Mouse (Mus musculus) lung, postnatal 4 days (tissue): ENCODE results near the gene Zfp988.
A peak's percentile ranks its signal among the peaks of the same experiment; 100 is the strongest.
"Not testable (repeated sequence)": the region's sequence is repeated elsewhere in the genome, so short reads cannot be mapped to it uniquely, and the experiment has no call there.

ENCODE experiments used
- DNase-seq, 2 experiments: peaks; one replicate each; pipeline ENCODE4 v3.0.0; 2021

The Zfp988 gene

DNA sequence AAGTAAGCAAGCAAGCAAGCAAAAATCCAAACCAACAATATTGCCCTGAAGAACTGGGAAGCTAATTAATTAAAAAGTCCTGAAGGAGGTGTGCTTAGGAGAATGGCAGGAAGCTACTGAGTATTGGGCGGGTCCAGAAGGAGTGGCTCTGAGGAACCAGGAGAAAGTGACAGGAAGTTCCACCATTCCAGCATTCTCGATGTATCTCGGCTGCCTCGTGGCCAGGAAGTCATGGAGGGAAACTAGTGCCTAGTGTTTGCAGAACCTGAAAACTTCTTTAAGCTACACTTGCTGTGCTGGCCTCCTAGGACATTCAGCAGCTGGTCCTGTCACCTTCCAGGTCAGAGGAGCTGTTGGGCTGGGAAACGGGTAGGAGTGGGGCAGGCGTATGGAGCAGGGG, at the start of gene Zfp988:
Zfp988 (plus strand) TSS at position 239 of the 400 bp plus-strand sequence.
- not testable (repeated sequence) for DNase-seq

DNA sequence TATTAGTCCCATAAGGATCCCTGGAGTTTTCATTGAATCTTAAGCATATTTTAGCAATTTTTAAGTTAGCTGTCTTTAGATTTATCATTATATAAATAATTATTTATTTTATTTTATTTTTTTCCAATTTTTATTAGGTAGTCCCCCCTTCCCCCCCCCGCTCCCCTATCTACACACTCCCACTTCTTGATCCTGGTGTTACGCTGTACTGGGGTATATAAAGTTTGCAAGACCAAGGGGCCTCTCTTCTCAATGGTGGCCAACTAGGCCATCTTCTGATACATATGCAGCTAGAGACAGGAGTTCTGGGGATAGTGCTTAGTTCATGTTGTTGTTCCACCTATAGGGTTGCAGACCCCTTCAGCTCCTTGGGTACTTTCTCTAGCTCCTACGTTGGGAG, 42.8 kb upstream of the Zfp988 start:
- DNase-seq = not testable (repeated sequence)

DNA sequence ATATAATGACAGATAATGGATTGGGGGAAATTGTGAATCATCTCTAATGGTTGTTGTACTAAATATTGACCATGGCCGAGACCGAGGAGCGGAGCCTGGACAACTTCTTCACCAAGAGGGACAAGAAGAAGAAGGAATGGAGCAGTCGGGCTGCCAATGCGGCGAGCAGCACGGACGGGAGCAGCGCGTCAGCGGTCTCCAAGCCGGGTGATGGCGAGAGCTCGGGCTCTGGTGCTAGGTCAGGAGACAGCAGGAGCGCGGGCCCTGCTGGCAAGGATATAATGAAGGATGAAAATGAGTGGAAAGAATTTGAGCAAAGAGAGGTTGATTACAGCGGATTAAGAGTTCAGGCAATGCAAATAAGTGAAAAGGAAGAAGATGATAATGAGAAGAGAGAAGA, 38.2 kb upstream of the Zfp988 start:
- peak in 1 of 2 experiments; percentile 18 for DNase-seq

DNA sequence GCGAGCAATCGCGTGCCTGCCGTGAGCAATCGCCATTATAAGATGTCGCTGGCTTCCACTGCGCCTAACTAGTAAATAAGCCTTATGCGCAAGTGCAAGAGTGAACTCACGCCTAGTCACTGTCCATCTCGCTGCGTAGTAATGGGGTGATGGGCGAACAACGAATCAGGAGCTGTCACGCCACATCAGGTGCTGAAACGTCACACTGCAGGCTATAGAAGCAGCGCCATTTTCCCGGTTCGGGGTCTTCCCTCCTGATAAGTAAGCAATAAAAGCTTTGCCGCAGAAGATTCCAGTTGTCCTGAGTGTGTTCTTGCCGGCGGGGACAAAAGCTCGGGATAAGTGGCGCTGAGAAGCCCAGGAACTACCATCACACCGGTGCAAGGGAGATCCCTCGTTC, 36.7 kb upstream of the Zfp988 start:
- DNase-seq = peak in 1 of 2 experiments; percentile 28

DNA sequence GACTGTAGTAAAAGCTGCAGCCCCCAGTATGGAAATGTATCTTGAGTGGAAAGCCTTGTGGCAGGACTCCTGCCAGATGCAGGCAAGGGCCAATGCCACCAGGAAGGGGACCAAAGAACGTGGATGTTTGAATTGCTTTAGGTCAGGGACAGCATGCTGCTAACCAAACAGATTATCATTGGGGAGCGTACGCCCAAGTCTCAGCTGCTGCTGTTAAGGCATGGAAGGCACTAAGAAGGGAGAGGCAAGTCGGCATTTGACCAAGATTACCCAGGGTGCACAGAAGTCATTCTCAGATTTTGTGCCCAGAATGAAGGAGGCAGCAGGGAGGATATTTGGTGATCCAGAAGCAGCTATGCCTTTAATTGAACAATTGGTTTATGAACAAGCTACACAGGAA, 35.4 kb upstream of the Zfp988 start:
- peak in 1 of 2 experiments; percentile 22 for DNase-seq

DNA sequence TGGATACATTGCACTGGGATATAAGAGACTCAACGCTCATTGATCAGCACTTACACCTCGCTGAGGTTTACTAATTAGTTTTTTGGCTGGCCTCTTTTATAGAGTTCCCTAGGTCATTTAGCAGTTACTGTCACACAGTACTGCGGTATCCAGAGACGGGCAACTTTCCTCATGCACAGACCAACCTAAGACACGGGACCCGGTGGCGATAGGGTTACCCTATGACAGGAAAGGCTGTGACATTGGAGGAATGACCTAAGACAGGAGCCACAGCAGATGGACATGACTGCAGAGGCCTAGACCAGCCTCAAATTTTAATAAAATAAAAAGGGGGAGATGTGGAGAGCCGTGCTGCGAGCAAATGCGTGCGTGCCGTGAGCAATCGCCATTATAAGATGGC, 33.9 kb upstream of the Zfp988 start:
- DNase-seq = not testable (repeated sequence)

DNA sequence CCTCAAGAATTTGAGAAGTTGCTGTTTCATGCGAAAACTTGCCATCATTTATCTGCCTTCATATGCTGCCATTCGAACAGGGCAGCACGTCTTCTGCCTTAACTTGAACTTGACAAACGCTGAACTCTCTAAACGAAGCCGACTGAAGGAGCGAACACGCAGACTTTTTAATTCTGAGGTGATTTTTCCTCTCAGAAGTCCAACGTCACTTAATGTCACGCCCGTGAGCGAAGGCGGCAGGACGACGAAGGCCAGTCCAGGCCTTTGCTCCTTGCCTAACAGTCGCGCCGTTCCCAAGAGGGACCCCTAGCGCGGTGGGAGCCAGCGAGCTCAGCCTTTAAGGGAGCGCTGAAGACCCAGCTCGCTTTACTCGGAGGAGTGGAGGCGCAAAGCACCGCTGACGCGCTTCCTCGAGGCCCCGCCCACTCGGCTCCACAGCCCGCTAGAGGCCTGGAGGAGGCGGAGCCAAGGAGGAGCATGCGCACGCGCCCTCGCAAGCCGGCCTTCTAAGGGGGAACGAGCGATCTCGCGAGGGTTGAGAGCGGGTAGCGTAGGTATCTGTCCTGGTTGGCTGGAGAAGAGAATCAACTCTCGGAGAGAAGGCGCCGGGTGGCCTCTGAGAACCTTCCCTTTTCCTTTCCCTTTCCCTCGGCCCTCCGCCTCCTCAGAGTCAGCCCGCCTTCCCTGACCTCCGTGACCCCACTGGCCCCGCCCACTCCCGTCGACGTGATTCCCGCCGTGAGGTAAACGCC, 30.3 kb upstream of the Zfp988 start:
- peak in 1 of 2 experiments; percentile 43 for DNase-seq

DNA sequence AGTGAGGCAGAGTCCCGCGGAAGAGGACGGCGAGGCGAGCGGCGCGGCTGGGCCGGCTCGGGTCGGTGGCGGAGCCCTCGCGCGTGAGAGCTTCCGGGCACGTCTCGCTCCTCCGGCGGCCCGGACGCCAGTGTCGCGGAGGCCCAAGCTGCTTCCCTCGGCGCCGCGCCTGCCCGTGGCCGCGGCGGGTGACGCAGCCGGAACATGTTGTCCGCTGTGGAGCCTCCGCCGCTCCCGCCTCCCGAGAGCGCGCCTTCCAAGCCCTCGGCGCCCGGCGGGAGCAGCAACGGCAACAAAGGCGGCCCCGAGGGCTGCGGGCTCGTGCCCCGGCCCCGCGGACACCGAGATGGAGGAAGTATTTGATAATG, 29.7 kb upstream of the Zfp988 start:
- peak in 1 of 2 experiments; percentile 23 for DNase-seq

DNA sequence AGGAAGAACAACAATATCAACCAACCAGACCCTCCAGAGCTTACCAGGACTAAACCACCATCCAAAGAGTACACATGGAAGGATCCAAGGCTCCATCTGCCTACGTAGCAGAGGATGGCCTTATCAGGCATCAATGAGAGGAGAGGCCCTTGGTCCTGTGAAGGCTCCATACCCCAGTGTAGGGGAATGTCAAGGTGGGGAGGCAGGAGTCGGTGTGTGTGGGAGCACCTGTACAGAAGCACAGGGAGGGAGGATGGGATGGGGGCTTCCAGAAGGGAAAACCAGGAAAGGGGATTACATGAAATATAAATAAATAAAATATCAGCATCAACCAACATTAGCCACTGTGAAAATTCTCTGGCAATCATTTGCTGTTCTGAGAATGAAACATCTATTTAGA, 25.1 kb upstream of the Zfp988 start:
- peak in 1 of 2 experiments; percentile 32 for DNase-seq

DNA sequence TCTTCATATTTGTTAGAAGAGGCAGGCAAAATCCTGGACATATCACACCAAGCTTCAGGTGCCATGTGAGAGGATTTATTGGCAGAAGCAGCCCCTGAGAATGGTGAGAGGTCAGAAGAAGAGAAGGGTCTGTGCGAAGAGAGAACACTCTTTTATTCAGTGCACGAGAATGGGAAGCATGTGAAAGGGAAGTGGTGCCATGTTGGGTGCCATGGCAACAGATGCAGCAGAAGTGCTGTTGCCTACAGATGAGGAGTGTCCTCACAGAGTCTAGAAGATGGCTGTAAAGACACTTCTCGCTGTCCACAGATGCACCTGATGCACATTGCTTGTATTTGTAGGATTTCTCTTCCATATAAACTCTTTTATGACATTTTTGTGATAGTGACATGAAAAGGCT, 6.9 kb upstream of the Zfp988 start:
- DNase-seq = not testable (repeated sequence)

DNA sequence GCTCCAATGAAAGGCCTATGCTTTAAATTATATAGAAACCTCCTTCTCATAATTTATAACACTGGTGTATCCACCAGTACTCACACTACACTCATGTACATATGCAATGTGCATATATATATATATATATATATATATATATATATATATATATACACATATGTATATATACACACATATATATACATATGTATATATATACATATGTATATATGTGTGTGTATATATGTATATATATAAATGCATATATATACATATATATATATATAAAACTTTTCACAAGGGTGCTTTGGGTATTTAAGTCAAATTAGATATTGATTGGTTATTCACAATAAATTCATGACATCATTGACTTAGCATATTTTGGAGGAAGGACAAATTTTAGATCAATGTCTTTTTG, 3.1 kb upstream of the Zfp988 start:
- DNase-seq = not testable (repeated sequence)

DNA sequence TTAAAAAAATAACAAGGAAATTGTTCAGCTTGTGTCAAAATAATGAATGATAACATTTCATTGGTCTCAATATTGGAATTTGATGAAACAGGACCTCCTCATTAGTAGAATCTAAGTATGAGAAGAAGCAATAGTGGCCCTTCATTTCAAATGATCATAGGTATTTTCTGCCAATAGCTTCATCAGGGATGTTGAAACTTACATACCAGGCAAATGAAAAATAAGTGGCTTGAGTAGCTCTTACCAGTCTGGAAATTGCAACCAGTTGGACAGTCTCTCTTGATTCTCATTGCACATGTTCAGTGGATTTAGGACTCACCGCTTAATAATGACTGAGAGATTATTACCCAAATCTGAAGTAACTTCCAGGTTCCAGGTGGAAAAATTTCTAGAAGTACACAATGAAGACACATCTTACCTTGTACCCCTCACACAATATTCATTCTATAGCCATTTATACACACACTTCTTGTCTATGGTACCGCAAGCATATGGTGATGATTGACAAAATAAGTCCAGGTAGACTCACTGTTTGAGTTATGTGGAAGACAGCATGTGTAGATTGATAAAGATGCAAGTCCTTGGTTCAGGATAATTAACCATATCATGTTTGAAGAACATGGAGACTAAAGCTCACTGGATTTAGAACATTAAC, 29.7 kb downstream of the Zfp988 start:
- DNase-seq = not testable (repeated sequence)

DNA sequence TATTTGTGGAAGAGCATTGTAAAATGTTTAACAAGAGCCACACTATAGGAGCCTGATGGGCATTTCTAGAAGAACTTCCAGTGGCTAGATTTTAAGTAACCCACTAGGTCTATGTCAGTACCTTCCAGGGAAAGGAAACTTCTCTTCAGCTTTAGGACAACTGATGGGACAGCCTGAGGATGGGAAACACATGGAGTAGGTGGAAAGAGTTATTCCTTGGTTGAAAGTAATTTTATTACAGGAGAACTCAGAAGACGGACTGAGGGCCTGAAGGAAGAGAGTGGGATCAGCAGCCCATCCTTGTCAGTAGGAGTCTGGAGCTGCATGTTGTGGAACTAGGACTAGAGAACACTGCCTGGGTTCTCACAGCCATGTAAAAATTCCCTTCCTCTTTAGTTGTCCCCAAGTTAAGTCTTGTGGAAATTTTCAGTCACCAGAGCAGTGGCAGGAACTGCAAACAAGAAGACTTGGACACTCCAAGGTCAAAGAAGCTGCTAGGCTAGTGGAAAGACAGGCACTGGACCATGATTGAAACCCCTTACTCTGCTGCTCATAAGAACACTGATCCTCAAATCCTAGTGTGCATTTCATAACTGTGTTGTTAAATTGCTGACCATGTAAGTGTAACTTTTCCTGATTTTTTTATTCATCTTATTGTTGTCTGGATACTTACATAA, 30.4 kb downstream of the Zfp988 start:
- DNase-seq = peak in 1 of 2 experiments; percentile 16

DNA sequence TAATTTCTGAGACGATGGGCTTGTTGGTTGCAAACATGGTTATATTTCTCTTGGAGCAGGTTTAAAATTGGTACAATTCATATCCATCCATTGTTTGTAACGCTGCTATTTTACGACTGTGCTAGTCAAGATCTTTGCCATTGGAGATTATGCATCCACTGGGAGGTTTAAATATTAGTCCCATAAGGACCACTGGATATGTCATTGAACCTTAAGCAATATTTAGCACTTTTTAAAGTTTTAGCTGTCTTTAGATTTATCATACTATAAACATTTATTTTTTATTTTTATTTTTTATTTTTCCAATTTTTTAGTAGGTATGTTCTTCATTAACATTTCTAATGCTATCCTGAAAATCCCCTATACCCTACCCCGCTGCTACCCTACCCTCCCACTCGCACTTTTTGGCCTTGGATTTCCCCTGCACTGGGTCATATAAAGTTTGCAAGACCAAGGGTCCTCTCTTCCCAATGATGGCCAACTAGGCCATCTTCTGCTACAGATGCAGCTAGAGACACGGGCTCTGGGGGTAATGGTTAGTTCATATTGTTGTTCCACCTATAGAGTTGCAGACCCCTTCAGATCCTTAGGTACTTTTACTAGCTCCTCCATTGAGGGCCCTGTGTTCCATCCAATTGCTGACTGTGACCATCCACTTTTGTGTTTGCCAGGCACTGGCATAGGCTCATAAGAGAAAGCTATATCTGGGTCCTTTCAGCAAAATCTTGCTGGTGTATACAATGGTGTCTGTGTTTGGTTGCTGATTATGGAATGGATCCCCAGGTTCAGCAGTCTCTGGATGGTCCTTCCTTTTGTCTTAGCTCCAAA, 31.1 kb downstream of the Zfp988 start:
- peak; percentile 35 to 40 for DNase-seq

DNA sequence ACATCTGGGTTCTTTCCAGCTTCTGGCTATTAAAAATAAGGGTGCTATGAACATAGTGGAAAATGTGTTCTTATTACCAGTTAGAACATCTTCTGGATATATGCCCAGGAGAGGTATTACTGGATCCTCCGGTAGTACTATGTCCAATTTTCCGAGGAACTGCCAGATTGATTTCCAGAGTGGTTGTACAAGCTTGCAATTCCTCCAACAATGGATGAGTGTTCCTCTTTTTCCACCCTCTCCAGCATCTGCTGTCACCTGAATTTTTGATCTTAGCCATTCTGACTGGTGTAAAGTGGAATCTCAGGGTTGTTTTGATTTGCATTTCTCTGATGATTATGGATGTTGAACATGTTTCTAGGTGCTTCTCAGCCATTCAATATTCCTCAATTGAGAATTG, 32.0 kb downstream of the Zfp988 start:
- peak in 1 of 2 experiments; percentile 13 for DNase-seq

DNA sequence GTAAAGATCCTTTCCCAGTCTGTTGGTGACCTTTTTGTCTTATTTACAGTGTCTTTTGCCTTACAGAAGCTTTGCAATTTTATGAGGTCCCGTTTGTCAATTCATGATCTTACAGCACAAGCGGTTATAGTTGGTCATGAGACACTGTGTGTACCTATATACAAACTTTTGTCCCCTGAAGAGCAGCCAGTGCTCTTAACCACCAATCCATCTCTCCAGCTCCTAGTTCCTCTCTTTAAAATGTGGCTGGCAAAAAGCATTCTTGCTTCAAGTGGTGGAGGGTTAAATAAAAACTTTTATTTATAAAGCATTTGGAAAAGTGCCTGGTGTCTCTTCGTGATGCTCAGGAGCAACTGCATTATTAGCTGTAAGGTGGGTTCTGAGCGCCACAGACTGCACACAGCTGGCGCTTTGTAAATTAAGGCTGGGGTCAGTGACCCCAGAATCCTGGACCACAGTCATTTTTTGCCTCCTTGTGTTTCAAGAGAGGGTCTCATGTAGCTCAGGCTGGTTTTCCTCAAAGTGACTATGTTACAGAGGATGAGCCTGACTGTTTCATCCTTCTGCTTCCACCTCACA, 32.6 kb downstream of the Zfp988 start:
- DNase-seq = peak in 1 of 2 experiments; percentile 9

DNA sequence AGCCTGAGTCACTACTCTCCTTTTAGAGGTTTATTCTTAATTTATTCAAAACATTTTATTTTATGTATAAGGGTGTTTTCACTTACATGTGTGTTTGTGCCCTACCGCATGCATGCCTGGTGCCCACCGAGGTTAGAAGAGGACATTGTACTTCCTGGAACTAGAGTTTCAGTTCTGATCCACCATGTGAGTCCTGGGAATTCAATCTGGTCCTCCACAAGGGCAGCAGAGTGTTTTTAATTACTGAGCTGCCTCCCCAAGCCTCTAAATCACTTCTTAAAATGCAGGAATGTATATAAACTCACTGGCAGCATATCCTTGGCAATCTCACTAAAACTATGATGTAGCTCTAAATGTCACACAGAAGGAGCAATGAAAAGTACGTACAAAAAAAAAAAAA, 33.2 kb downstream of the Zfp988 start:
- DNase-seq = not testable (repeated sequence)

DNA sequence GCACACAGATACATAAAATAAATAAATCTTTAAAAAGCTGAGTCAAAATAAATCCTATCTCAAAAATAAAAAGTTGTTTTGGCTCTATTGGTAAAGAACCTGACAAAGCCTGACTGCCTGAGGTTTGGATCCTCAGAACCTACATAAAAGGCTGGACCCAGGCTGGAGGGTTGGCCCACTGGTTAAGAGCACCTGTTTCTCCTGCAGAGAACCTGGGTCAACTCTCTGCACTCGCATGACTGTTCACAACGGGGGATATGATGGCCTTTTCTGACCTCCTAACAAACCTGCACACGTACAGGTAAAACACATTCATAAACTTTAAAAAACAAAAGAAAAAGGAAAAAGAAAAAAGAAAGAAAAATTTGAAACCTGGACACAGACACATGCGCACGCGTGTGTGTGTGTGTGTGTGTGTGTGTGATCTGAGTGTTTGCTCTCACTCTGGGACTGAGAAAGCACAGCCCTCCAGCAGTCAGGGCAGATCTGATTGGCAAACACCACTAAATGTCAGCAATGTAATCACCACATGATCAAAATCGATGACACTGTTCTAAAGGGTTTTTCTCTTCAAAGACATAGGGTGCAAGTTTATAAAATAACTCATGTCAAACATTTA, 34.2 kb downstream of the Zfp988 start:
- peak in 1 of 2 experiments; percentile 35 for DNase-seq

DNA sequence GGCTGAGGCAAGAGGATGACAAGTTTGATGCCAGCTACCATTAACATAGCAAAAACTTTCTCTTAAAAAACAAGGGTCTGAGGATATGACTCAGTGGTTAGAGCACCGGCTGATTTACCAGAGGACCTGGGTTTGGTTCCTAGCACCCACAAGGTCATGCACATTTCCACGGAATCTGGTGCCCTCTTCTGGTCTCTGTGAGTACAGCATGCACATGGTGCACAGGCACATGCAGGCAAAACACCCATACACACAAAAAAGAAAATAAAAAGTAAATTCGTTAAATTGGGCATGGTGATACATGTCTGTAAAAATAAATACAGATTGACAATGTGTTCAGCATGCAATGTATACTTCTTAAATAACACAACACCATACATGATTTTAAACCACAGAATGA, 34.8 kb downstream of the Zfp988 start:
- not testable (repeated sequence) for DNase-seq

DNA sequence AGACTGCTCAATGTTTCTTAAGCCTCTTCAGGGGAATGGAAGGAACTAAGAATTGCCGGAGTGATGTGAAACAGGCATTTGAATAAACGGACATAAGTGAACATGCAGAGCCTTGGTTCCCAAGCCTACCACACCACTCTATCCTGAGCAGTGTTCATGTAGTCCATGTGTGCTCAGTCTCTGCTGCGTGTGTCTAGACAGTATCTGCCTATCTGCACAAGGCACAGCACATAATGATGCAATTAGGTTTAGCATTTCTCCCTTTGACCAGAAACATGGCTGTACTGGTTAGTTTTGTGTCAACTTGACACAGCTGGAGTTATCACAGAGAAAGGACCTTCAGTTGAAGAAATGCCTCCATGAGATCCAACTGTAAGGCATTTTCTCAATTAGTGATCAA, 35.4 kb downstream of the Zfp988 start:
- not testable (repeated sequence) for DNase-seq

DNA sequence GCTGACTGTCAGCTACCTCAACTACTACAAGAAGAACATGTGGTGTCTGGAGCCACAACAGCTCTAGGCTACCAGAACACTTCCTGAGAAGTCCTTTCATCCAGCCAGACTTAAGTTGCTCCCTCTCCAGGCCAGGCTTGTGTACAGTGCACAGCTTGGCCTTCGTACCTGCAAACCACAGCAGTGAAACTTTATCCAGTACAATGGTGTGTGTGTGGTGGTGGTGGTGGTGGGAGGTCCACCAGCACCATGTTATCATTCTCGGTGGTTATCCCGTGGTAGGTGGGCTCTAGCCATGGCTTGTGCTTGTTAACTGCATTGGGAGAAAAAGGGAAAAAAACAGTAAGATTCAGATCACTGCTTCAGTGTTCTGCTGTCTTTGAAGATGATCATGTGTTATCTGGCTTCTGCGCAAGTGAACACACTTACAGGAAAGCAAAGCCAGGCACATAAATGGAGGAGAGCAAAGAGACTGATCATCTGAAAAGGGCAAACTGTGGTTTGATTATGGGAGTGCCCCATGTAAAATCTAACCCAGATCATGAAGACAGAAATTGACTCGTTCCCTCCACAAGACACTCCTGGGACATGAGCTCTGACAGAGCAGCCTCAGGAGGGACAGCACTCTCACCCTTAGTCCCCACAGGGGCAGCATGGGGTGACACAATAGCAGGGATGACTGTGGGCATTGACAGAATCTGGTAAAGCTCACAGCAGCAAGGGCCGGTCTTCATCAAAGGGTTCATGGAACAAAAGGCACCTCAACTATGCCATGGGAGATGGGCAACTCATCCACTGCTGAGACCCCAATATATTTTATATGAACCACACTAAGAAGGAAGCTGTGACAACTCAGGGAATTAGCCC, 37.8 kb downstream of the Zfp988 start:
- DNase-seq = peak; percentile 38 to 43
